Mouse (Mus musculus) ovary, postnatal 36 days (tissue): Measurements from ENCODE around the gene Fcho2.

Experiments used
- DNase-seq: peaks from one replicate; pipeline ENCODE4 v3.0.0; 2022; ENCODE audit warnings: low spot score, mixed read lengths

Fcho2 gene

DNA sequence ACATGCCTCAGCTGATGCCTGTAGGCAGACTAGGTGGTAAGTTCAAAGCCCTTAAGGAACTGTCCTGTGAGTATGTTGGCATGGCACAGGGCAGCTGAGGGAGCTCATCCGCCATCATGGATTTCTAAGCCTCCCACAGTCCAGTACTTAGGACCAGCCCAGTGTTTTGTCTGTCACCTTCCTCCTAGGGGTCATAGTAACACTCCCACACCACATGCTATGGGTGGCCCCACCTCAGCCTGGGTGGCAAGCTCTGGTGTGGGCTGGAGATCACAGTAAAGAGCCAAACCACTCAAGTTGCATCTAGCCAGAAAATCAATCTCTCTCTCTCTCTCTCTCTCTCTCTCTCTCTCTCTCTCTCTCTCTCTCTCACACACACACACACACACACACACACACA lies 136.0 kb downstream of the Fcho2 start:
- DNase-seq, result no peak

- DNase-seq, result no peak
Measured at GRCm38 (mm10) chr13:98673922-98674321, 141.3 kb downstream of the Fcho2 start.
